Mouse (Mus musculus): ENCODE measurements around the gene Map7d3. TPM values are rescaled to one million over a fixed set of nuclear protein-coding genes. Genes with fewer than 3 reads are reported as not detected.

Gene Map7d3
- polyA plus RNA-seq (2014; fragmentation: Nextera tagmentation; extraction: Ambion mirVana): 2.6 and 3.2 TPM in 2 replicates

- no peaks in the 10 kb centered on the region for H3K36me3 ChIP-seq (ENCODE audit: control insufficient read depth, insufficient read depth, low read length)
- no peak within 1 kb of the TSS for H3K27ac ChIP-seq (ENCODE audit: low read depth, low read length)
- peak within 1 kb of the TSS; percentile 45 for H3K4me3 ChIP-seq (ENCODE audit: low read depth, low read length)
- peak; percentile 89 for DNase-seq (ENCODE audit: low spot score, missing footprints)
- H3K4me2 ChIP-seq: peak within 1 kb of the TSS; percentile 59
- H3K9ac ChIP-seq (ENCODE audit: low read length): 0 out of 2 replicates have a peak within 1 kb of the TSS, but pooled peaks have one; percentile 5
- no peaks in the 10 kb centered on the region for H3K4me1 ChIP-seq (ENCODE audit: control insufficient read depth, insufficient read depth, low read length)
- H3K9me3 ChIP-seq (ENCODE audit: control insufficient read depth, low read length): no peaks in the 10 kb centered on the region
- no peaks in the 10 kb centered on the region for H3K27me3 ChIP-seq (ENCODE audit: control insufficient read depth, insufficient read depth, low read length)
- peak; percentile 86; the same call in 1 of the 2 replicates for ATAC-seq (ENCODE audit: low FRiP score)
- 19% methylated on average over 35 of the region's 35 CpGs for WGBS
Observed at GRCm38 (mm10) chrX:56821765-56822603, at the start of gene Map7d3. TSS of gene Map7d3 (minus strand) at chrX:56822326.

- Histone ChIP-seq H3K9me3 (ENCODE audit: control insufficient read depth, low read length) (no peaks in the 10 kb centered on the region), H3K36me3 (ENCODE audit: control insufficient read depth, insufficient read depth, low read length) (no peaks in the 10 kb centered on the region), H3K27me3 (ENCODE audit: control insufficient read depth, insufficient read depth, low read length) (no peaks in the 10 kb centered on the region), H3K4me2 (no peak within 1 kb of the TSS), H3K27ac (ENCODE audit: low read depth, low read length) (no peak within 1 kb of the TSS), H3K4me1 (ENCODE audit: control insufficient read depth, insufficient read depth, low read length) (no peaks in the 10 kb centered on the region), H3K9ac (ENCODE audit: low read length) (no peak within 1 kb of the TSS), H3K4me3 (ENCODE audit: low read depth, low read length) (no peak within 1 kb of the TSS)
- ATAC-seq (ENCODE audit: low FRiP score) (no peak), DNase-seq (ENCODE audit: low spot score, missing footprints) (no peak)
- 79% methylated on average over 2 of the region's 2 CpGs for WGBS
Observed at GRCm38 (mm10) chrX:56869863-56870262, 47.7 kb upstream of the Map7d3 start, which contains the start of gene Adgrg4. TSS of gene Adgrg4 (plus strand) at chrX:56870163.

- Histone ChIP-seq H3K27me3 (ENCODE audit: control insufficient read depth, insufficient read depth, low read length) (no peaks in the 10 kb centered on the region), H3K9ac (ENCODE audit: low read length) (no peak overlapping the region), H3K4me2 (no peak overlapping the region), H3K9me3 (ENCODE audit: control insufficient read depth, low read length) (no peaks in the 10 kb centered on the region), H3K36me3 (ENCODE audit: control insufficient read depth, insufficient read depth, low read length) (no peaks in the 10 kb centered on the region), H3K27ac (ENCODE audit: low read depth, low read length) (no peak overlapping the region), H3K4me3 (ENCODE audit: low read depth, low read length) (no peak overlapping the region), H3K4me1 (ENCODE audit: control insufficient read depth, insufficient read depth, low read length) (no peaks in the 10 kb centered on the region)
- 76% methylated on average over 5 of the region's 5 CpGs for WGBS
- no peak for ATAC-seq (ENCODE audit: low FRiP score)
- no peak for DNase-seq (ENCODE audit: low spot score, missing footprints)
Observed at GRCm38 (mm10) chrX:56841255-56841654, 19.1 kb upstream of the Map7d3 start.

- Histone ChIP-seq H3K27me3 (ENCODE audit: control insufficient read depth, insufficient read depth, low read length) (no peaks in the 10 kb centered on the region), H3K4me1 (ENCODE audit: control insufficient read depth, insufficient read depth, low read length) (no peaks in the 10 kb centered on the region), H3K36me3 (ENCODE audit: control insufficient read depth, insufficient read depth, low read length) (no peaks in the 10 kb centered on the region), H3K4me3 (ENCODE audit: low read depth, low read length) (no peak overlapping the region), H3K9me3 (ENCODE audit: control insufficient read depth, low read length) (no peaks in the 10 kb centered on the region), H3K4me2 (no peak overlapping the region), H3K27ac (ENCODE audit: low read depth, low read length) (no peak overlapping the region), H3K9ac (ENCODE audit: low read length) (no peak overlapping the region)
- peak; percentile 84 for DNase-seq (ENCODE audit: low spot score, missing footprints)
- ATAC-seq (ENCODE audit: low FRiP score): no peak
Observed at GRCm38 (mm10) chrX:56839369-56839768, 17.2 kb upstream of the Map7d3 start.

- no peak overlapping the region for H3K4me3 ChIP-seq (ENCODE audit: low read depth, low read length)
- no peaks in the 10 kb centered on the region for H3K27me3 ChIP-seq (ENCODE audit: control insufficient read depth, insufficient read depth, low read length)
- WGBS: 82% methylated on average over 6 of the region's 6 CpGs
- no peaks in the 10 kb centered on the region for H3K36me3 ChIP-seq (ENCODE audit: control insufficient read depth, insufficient read depth, low read length)
- no peak overlapping the region for H3K27ac ChIP-seq (ENCODE audit: low read depth, low read length)
- DNase-seq (ENCODE audit: low spot score, missing footprints): no peak
- H3K4me1 ChIP-seq (ENCODE audit: control insufficient read depth, insufficient read depth, low read length): no peaks in the 10 kb centered on the region
- H3K9ac ChIP-seq (ENCODE audit: low read length): no peak overlapping the region
- H3K4me2 ChIP-seq: no peak overlapping the region
- ATAC-seq (ENCODE audit: low FRiP score): no peak
- H3K9me3 ChIP-seq (ENCODE audit: control insufficient read depth, low read length): no peaks in the 10 kb centered on the region
Observed at GRCm38 (mm10) chrX:56835842-56836241, 13.7 kb upstream of the Map7d3 start.

- no peak for DNase-seq (ENCODE audit: low spot score, missing footprints)
- no peak overlapping the region for H3K4me3 ChIP-seq (ENCODE audit: low read depth, low read length)
- no peaks in the 10 kb centered on the region for H3K27me3 ChIP-seq (ENCODE audit: control insufficient read depth, insufficient read depth, low read length)
- no peak overlapping the region for H3K9ac ChIP-seq (ENCODE audit: low read length)
- H3K4me1 ChIP-seq (ENCODE audit: control insufficient read depth, insufficient read depth, low read length): no peaks in the 10 kb centered on the region
- H3K9me3 ChIP-seq (ENCODE audit: control insufficient read depth, low read length): no peaks in the 10 kb centered on the region
- no peaks in the 10 kb centered on the region for H3K36me3 ChIP-seq (ENCODE audit: control insufficient read depth, insufficient read depth, low read length)
- ATAC-seq (ENCODE audit: low FRiP score): no peak
- H3K27ac ChIP-seq (ENCODE audit: low read depth, low read length): no peak overlapping the region
- no peak overlapping the region for H3K4me2 ChIP-seq
- WGBS: 80% methylated on average over 6 of the region's 6 CpGs
Observed at GRCm38 (mm10) chrX:56827492-56827891, 5.4 kb upstream of the Map7d3 start.

- no peaks in the 10 kb centered on the region for H3K4me1 ChIP-seq (ENCODE audit: control insufficient read depth, insufficient read depth, low read length)
- ATAC-seq (ENCODE audit: low FRiP score) (peak; percentile 65; the same call in 1 of the 2 replicates), DNase-seq (ENCODE audit: low spot score, missing footprints) (peak; percentile 91)
- no peaks in the 10 kb centered on the region for H3K36me3 ChIP-seq (ENCODE audit: control insufficient read depth, insufficient read depth, low read length)
- no peak overlapping the region for H3K4me2 ChIP-seq
- H3K27me3 ChIP-seq (ENCODE audit: control insufficient read depth, insufficient read depth, low read length): no peaks in the 10 kb centered on the region
- no peak overlapping the region for H3K27ac ChIP-seq (ENCODE audit: low read depth, low read length)
- no peak overlapping the region for H3K4me3 ChIP-seq (ENCODE audit: low read depth, low read length)
- 59% methylated on average over 15 of the region's 15 CpGs for WGBS
- no peak overlapping the region for H3K9ac ChIP-seq (ENCODE audit: low read length)
- no peaks in the 10 kb centered on the region for H3K9me3 ChIP-seq (ENCODE audit: control insufficient read depth, low read length)
Observed at GRCm38 (mm10) chrX:56791268-56791667, 30.9 kb downstream of the Map7d3 start.

GRCm38 (mm10) chrX:56790591-56790990 is 31.5 kb downstream of the Map7d3 start:
- Histone ChIP-seq H3K9me3 (ENCODE audit: control insufficient read depth, low read length) (no peaks in the 10 kb centered on the region), H3K9ac (ENCODE audit: low read length) (no peak overlapping the region), H3K36me3 (ENCODE audit: control insufficient read depth, insufficient read depth, low read length) (no peaks in the 10 kb centered on the region), H3K27ac (ENCODE audit: low read depth, low read length) (no peak overlapping the region), H3K4me2 (no peak overlapping the region), H3K4me3 (ENCODE audit: low read depth, low read length) (no peak overlapping the region), H3K27me3 (ENCODE audit: control insufficient read depth, insufficient read depth, low read length) (no peaks in the 10 kb centered on the region), H3K4me1 (ENCODE audit: control insufficient read depth, insufficient read depth, low read length) (no peaks in the 10 kb centered on the region)
- 79% methylated on average over 4 of the region's 4 CpGs for WGBS
- DNase-seq (ENCODE audit: low spot score, missing footprints) (no peak), ATAC-seq (ENCODE audit: low FRiP score) (no peak)

GRCm38 (mm10) chrX:56787486-56787885 is 34.6 kb downstream of the Map7d3 start:
- no peaks in the 10 kb centered on the region for H3K27me3 ChIP-seq (ENCODE audit: control insufficient read depth, insufficient read depth, low read length)
- H3K27ac ChIP-seq (ENCODE audit: low read depth, low read length): no peak overlapping the region
- H3K4me1 ChIP-seq (ENCODE audit: control insufficient read depth, insufficient read depth, low read length): no peaks in the 10 kb centered on the region
- DNase-seq (ENCODE audit: low spot score, missing footprints): no peak
- no peak overlapping the region for H3K4me3 ChIP-seq (ENCODE audit: low read depth, low read length)
- no peak overlapping the region for H3K9ac ChIP-seq (ENCODE audit: low read length)
- WGBS: 85% methylated on average over 3 of the region's 3 CpGs
- no peak overlapping the region for H3K4me2 ChIP-seq
- H3K9me3 ChIP-seq (ENCODE audit: control insufficient read depth, low read length): no peaks in the 10 kb centered on the region
- ATAC-seq (ENCODE audit: low FRiP score): no peak
- no peaks in the 10 kb centered on the region for H3K36me3 ChIP-seq (ENCODE audit: control insufficient read depth, insufficient read depth, low read length)
